Mouse (Mus musculus) embryonic facial prominence, embryonic 13.5 days (tissue): Measurements from ENCODE around the gene Plcd3. TPM values are rescaled to one million over a fixed set of nuclear protein-coding genes. Genes with fewer than 3 reads are reported as not detected.
A peak's percentile ranks its signal among the peaks of the same experiment; 100 is the strongest.

Source experiments
- ATAC-seq: fragments of 200-750 bp; cut with Nextera tagmentation; 2 replicates; pipeline ENCODE4 v1.8.0; 2017; ENCODE audit warnings: low read depth; ENCODE audit not compliant: insufficient number of reproducible peaks, insufficient read depth, low FRiP score, low TSS enrichment
- H3K27ac ChIP-seq: fragments of 300-500 bp; sonication (generic); 2 replicates; pipeline ENCODE4 v1.5.1; 2015; ENCODE audit warnings: moderate library complexity, mild to moderate bottlenecking, inconsistent platforms
- H3K27me3 ChIP-seq: fragments of 300-500 bp; sonication (generic); 2 replicates; pipeline ENCODE4 v1.6.1; 2015; ENCODE audit warnings: mild to moderate bottlenecking, inconsistent platforms
- H3K36me3 ChIP-seq: fragments of 300-500 bp; sonication (generic); 2 replicates; pipeline ENCODE4 v1.6.1; 2015; ENCODE audit warnings: mild to moderate bottlenecking, inconsistent platforms
- H3K4me1 ChIP-seq: fragments of 300-500 bp; sonication (generic); 2 replicates; pipeline ENCODE4 v1.6.1; 2015; ENCODE audit warnings: inconsistent platforms
- H3K4me2 ChIP-seq: fragments of 300-500 bp; sonication (generic); 2 replicates; pipeline ENCODE4 v1.6.1; 2015; ENCODE audit warnings: moderate library complexity, mild to moderate bottlenecking, inconsistent platforms
- H3K4me3 ChIP-seq: fragments of 300-500 bp; sonication (generic); 2 replicates; pipeline ENCODE4 v1.5.1; 2015; ENCODE audit warnings: mild to moderate bottlenecking, inconsistent platforms
- H3K9ac ChIP-seq: fragments of 300-500 bp; sonication (generic); 2 replicates; pipeline ENCODE4 v1.6.1; 2015; ENCODE audit warnings: mild to moderate bottlenecking, inconsistent platforms
- H3K9me3 ChIP-seq: fragments of 300-500 bp; sonication (generic); 2 replicates; pipeline ENCODE4 v1.6.1; 2016; ENCODE audit warnings: inconsistent platforms
- WGBS: fragments of 180-500 bp; shearing (Covaris S2); methylation state at CpG from one replicate; pipeline ENCODE4 v1.1.7; 2015; ENCODE audit warnings: mixed read lengths; 5-methylcytosine and 5-hydroxymethylcytosine counted together
- polyA plus RNA-seq: library from polyadenylated mRNA; unstranded; fragments of >200 nt; fragmentation: Nextera tagmentation; extraction: Ambion mirVana; gene quantifications from 2 replicates; pipeline ENCODE4 v1.2.1, GENCODE M21; 2015

Plcd3 gene
- polyA plus RNA-seq, 1 experiment from 2014 or later: 7.2 TPM

DNA sequence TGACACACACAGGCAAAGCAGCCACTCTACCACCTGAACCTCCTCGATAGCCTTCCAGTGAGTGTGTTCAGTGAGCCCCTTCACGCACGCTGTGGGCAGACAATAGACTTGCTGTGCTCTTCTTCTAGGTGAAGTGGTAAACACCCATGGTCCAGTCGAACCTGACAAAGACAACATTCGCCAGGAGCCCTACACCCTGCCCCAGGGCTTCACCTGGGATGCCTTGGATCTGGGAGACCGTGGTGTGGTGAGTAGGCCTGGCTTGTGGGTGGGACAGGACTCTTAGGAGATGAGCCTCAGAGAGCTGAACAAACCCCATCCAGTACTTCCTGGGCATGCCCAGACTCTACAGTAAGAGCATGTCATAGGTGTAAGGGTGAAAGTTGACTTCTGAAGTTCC is 49.4 kb downstream of the Plcd3 start:
- Histone ChIP-seq H3K4me3 (no peak overlapping the region), H3K27me3 (no peaks in the 10 kb centered on the region), H3K4me2 (no peak overlapping the region), H3K9ac (no peak overlapping the region), H3K27ac (no peak overlapping the region), H3K9me3 (no peaks in the 10 kb centered on the region), H3K36me3 (peaks cover 71% of the 10 kb centered on the region), H3K4me1 (no peaks in the 10 kb centered on the region)
- ATAC-seq: no peak
- 89% methylated on average over 6 of the region's 6 CpGs for WGBS

GRCm38 (mm10) chr11:103051249-103051691 is 50.2 kb downstream of the Plcd3 start:
- no peaks in the 10 kb centered on the region for H3K9me3 ChIP-seq
- no peaks in the 10 kb centered on the region for H3K4me1 ChIP-seq
- ATAC-seq: no peak
- H3K27ac ChIP-seq: no peak overlapping the region; the same call in 1 of the 2 replicates
- no peak overlapping the region for H3K4me2 ChIP-seq
- H3K4me3 ChIP-seq: no peak overlapping the region
- H3K36me3 ChIP-seq: peaks cover 70% of the 10 kb centered on the region
- H3K9ac ChIP-seq: 0 out of 2 replicates have a peak overlapping the region, but pooled peaks have one; percentile 36
- 66% methylated on average over 8 of the region's 8 CpGs for WGBS
- H3K27me3 ChIP-seq: no peaks in the 10 kb centered on the region

- 87% methylated on average over 9 of the region's 9 CpGs for WGBS
Observed at GRCm38 (mm10) chr11:103050153-103050552, 51.3 kb downstream of the Plcd3 start.

GRCm38 (mm10) chr11:103049611-103050010 is 51.8 kb downstream of the Plcd3 start:
- Histone ChIP-seq H3K27ac (no peak overlapping the region), H3K36me3 (peaks cover 73% of the 10 kb centered on the region), H3K9me3 (no peaks in the 10 kb centered on the region), H3K4me1 (no peaks in the 10 kb centered on the region), H3K27me3 (no peaks in the 10 kb centered on the region), H3K4me3 (no peak overlapping the region), H3K4me2 (no peak overlapping the region), H3K9ac (no peak overlapping the region)
- 92% methylated on average over 5 of the region's 5 CpGs for WGBS
- ATAC-seq: no peak

More at GRCm38 (mm10) chr11:103050153-103050552, 51.3 kb downstream of the Plcd3 start:
- no peak overlapping the region for H3K27ac ChIP-seq
- no peaks in the 10 kb centered on the region for H3K27me3 ChIP-seq
- H3K9me3 ChIP-seq: no peaks in the 10 kb centered on the region
- H3K4me3 ChIP-seq: no peak overlapping the region
- no peak overlapping the region for H3K4me2 ChIP-seq
- no peaks in the 10 kb centered on the region for H3K4me1 ChIP-seq
- H3K9ac ChIP-seq: no peak overlapping the region
- H3K36me3 ChIP-seq: peaks cover 70% of the 10 kb centered on the region
- no peak for ATAC-seq

DNA sequence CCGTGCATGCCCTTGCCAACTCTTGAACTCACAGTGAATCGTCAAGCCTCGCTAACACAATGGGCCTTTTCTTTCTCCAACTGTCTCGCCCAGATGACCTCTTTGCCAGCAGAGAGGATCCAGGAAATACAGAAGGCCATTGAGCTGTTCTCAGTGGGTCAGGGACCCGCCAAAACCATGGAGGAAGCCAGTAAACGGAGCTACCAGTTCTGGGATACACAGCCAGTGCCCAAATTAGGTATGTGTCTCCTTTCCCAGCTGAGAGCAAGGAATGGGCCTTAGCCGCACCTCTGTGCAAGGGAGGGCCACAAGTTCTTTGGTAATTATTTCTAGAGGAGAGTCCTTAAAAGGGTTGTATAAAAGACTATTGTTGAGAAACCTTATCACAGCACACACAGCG is 55.2 kb downstream of the Plcd3 start:
- no peak overlapping the region for H3K27ac ChIP-seq
- H3K9ac ChIP-seq: no peak overlapping the region
- no peak overlapping the region for H3K4me2 ChIP-seq
- no peaks in the 10 kb centered on the region for H3K9me3 ChIP-seq
- H3K4me3 ChIP-seq: no peak overlapping the region
- H3K4me1 ChIP-seq: no peaks in the 10 kb centered on the region
- WGBS: 42% methylated on average over 8 of the region's 8 CpGs
- no peaks in the 10 kb centered on the region for H3K27me3 ChIP-seq
- no peak for ATAC-seq
- peaks cover 70% of the 10 kb centered on the region for H3K36me3 ChIP-seq

DNA sequence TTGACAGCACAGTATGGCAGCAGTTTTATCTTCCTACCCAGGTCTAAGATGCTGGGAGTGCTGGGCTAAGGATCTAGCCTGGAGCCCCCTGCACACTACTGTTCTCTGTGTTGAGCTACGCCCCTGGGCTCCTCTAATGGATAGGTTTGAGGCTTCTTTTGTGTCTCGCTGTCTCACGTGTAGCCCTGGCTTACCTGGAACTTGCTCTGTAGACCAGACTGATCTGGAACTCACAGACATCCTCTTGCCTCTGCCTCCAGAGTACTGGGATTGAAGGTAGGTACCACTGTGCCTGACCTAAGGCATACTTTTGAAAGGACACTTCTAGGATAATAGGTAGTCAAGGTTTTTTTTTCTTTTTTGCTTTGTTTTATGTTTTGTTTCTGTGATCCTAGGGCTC is 57.5 kb downstream of the Plcd3 start:
- Histone ChIP-seq H3K27ac (no peak overlapping the region), H3K36me3 (peaks cover 53% of the 10 kb centered on the region), H3K9me3 (no peaks in the 10 kb centered on the region), H3K4me2 (no peak overlapping the region), H3K9ac (no peak overlapping the region), H3K27me3 (no peaks in the 10 kb centered on the region), H3K4me3 (no peak overlapping the region), H3K4me1 (no peaks in the 10 kb centered on the region)
- 96% methylated on average over 3 of the region's 3 CpGs for WGBS
- ATAC-seq: no peak

- H3K36me3 ChIP-seq: peaks cover 61% of the 10 kb centered on the region
- H3K9ac ChIP-seq: no peak overlapping the region
- ATAC-seq: no peak
- H3K27me3 ChIP-seq: no peaks in the 10 kb centered on the region
- no peak overlapping the region for H3K27ac ChIP-seq
- H3K4me1 ChIP-seq: no peaks in the 10 kb centered on the region
- 80% methylated on average over 4 of the region's 4 CpGs for WGBS
- H3K9me3 ChIP-seq: no peaks in the 10 kb centered on the region
- no peak overlapping the region for H3K4me3 ChIP-seq
- no peak overlapping the region for H3K4me2 ChIP-seq
Observed at GRCm38 (mm10) chr11:103042828-103043227, 58.6 kb downstream of the Plcd3 start.

DNA sequence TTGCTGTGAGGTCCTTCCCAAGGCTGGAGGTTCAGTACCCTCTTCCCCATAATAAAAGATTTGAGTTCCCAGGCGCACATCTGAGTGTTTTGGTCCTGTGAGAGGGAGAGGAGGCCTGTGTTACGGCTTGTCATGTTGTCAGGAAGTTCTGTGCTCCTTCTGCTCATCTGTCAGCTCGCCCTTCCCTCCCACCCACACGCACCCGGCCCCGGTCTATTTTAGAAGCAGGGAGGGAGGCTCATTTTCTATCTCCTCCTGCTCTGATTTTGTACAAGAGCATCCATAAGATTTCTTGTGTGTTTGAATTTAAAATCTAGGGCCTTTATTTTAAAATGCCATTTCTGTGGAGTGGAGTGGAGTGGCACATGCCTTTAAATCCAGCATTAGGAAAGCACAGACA is 63.4 kb downstream of the Plcd3 start:
- H3K9ac ChIP-seq: no peak overlapping the region
- H3K4me3 ChIP-seq: no peak overlapping the region
- 91% methylated on average over 6 of the region's 6 CpGs for WGBS
- H3K4me2 ChIP-seq: no peak overlapping the region
- H3K36me3 ChIP-seq: peaks cover 30% of the 10 kb centered on the region
- H3K4me1 ChIP-seq: no peaks in the 10 kb centered on the region
- no peak overlapping the region for H3K27ac ChIP-seq
- ATAC-seq: no peak
- H3K9me3 ChIP-seq: no peaks in the 10 kb centered on the region
- H3K27me3 ChIP-seq: no peaks in the 10 kb centered on the region

- no peaks in the 10 kb centered on the region for H3K27me3 ChIP-seq
- no peak overlapping the region for H3K27ac ChIP-seq
- H3K9me3 ChIP-seq: no peaks in the 10 kb centered on the region
- WGBS: 86% methylated on average over 8 of the region's 8 CpGs
- H3K4me3 ChIP-seq: no peak overlapping the region
- no peak for ATAC-seq
- H3K4me1 ChIP-seq: no peaks in the 10 kb centered on the region
- H3K4me2 ChIP-seq: no peak overlapping the region
- no peak overlapping the region for H3K9ac ChIP-seq
- peaks cover 28% of the 10 kb centered on the region; the same call in 1 of the 2 replicates for H3K36me3 ChIP-seq
Observed at GRCm38 (mm10) chr11:103036881-103037465, 64.5 kb downstream of the Plcd3 start.

- Histone ChIP-seq H3K36me3 (peaks cover 28% of the 10 kb centered on the region; the same call in 1 of the 2 replicates), H3K9me3 (no peaks in the 10 kb centered on the region), H3K27ac (no peak overlapping the region), H3K27me3 (no peaks in the 10 kb centered on the region), H3K4me2 (no peak overlapping the region), H3K9ac (no peak overlapping the region), H3K4me1 (peaks cover 10% of the 10 kb centered on the region), H3K4me3 (no peak overlapping the region)
- 80% methylated on average over 6 of the region's 6 CpGs for WGBS
- ATAC-seq: no peak
Observed at GRCm38 (mm10) chr11:103035007-103035406, 66.5 kb downstream of the Plcd3 start.

GRCm38 (mm10) chr11:103033030-103033429 is 68.4 kb downstream of the Plcd3 start:
- no peak for ATAC-seq
- H3K4me3 ChIP-seq: no peak overlapping the region
- 87% methylated on average over 3 of the region's 3 CpGs for WGBS
- no peak overlapping the region for H3K9ac ChIP-seq
- no peaks in the 10 kb centered on the region for H3K27me3 ChIP-seq
- no peak overlapping the region for H3K4me2 ChIP-seq
- peaks cover 19% of the 10 kb centered on the region for H3K4me1 ChIP-seq
- peaks cover 20% of the 10 kb centered on the region; the same call in 1 of the 2 replicates for H3K36me3 ChIP-seq
- H3K27ac ChIP-seq: no peak overlapping the region
- no peaks in the 10 kb centered on the region for H3K9me3 ChIP-seq

- H3K4me2 ChIP-seq: peak within 1 kb of the TSS; percentile 69
- under 1% methylated on average over 36 of the region's 36 CpGs for WGBS
- peak within 1 kb of the TSS; percentile 80 for H3K9ac ChIP-seq
- H3K4me3 ChIP-seq: peak within 1 kb of the TSS; percentile 65
- H3K27ac ChIP-seq: peak within 1 kb of the TSS; percentile 76
- H3K27me3 ChIP-seq: no peaks in the 10 kb centered on the region
- H3K9me3 ChIP-seq: no peaks in the 10 kb centered on the region
- peaks cover 31% of the 10 kb centered on the region for H3K4me1 ChIP-seq
- peak; percentile 99 for ATAC-seq
- H3K36me3 ChIP-seq: peaks cover 23% of the 10 kb centered on the region
Observed at GRCm38 (mm10) chr11:103028176-103028891, 73.1 kb downstream of the Plcd3 start, which contains the start of the genes Nmt1 and Dcakd. Nmt1 (plus strand) TSS chr11:103028190. Dcakd (minus strand) TSS chr11:103028333.
